Mouse (Mus musculus) heart, embryonic 10.5 days (tissue): ENCODE results near the gene Ppp2ca. TPM values are rescaled to one million over a fixed set of nuclear protein-coding genes. Genes with fewer than 3 reads are reported as not detected.
A peak's percentile ranks its signal among the peaks of the same experiment; 100 is the strongest.

Experiments
- microRNA-seq: library from miRNA; unstranded; fragments of <30 nt; microRNA quantifications from one replicate; pipeline ENCODE4, GENCODE M21; 2017
- polyA plus RNA-seq: library from polyadenylated mRNA; unstranded; fragments of >200 nt; fragmentation: Nextera tagmentation; extraction: Ambion mirVana; gene quantifications from 2 replicates; pipeline ENCODE4 v1.2.1, GENCODE M21; 2016

The Ppp2ca gene
- polyA plus RNA-seq, 1 experiment from 2014 or later, result 91.4 TPM

Small RNAs within 50 kb of the gene (microRNA-seq; reads per million reads assigned to microRNA genes)
- not detected for gene Gm24157
- 25.0 reads per million, percentile 35 among the genes with 10 or more reads in this experiment for gene Mir3061

Other genes with a start within 250 kb of the Ppp2ca start
- gene Jade2, start 241.0 kb upstream of the Ppp2ca start, polyA plus RNA-seq, result 0.73 and 0.82 TPM in 2 replicates
- 89.1 and 105 TPM in 2 replicates for gene Cdkn2aipnl, start 131.0 kb upstream of the Ppp2ca start, polyA plus RNA-seq
- gene Ube2b, start 97.9 kb upstream of the Ppp2ca start, polyA plus RNA-seq, result 224 and 227 TPM in 2 replicates
- gene Cdkl3, start 94.5 kb upstream of the Ppp2ca start, polyA plus RNA-seq, result 8.0 and 10.3 TPM in 2 replicates
- not detected in 2 replicates for gene Olfr1373, start 46.8 kb downstream of the Ppp2ca start, polyA plus RNA-seq
- not detected in 2 replicates for gene Olfr1371, start 115.3 kb downstream of the Ppp2ca start, polyA plus RNA-seq
- gene Skp1a, start 133.3 kb downstream of the Ppp2ca start, polyA plus RNA-seq, result 516 and 546 TPM in 2 replicates
- gene Tcf7, start 184.3 kb downstream of the Ppp2ca start, polyA plus RNA-seq, result 7.6 and 11.5 TPM in 2 replicates